Mouse (Mus musculus) 416B (cell line): ENCODE measurements around the gene Tro.

Source experiments
- DNase-seq: peaks from one replicate; pipeline ENCODE4 v3.0.0; 2011; ENCODE audit warnings: low read depth

The Tro gene

DNA sequence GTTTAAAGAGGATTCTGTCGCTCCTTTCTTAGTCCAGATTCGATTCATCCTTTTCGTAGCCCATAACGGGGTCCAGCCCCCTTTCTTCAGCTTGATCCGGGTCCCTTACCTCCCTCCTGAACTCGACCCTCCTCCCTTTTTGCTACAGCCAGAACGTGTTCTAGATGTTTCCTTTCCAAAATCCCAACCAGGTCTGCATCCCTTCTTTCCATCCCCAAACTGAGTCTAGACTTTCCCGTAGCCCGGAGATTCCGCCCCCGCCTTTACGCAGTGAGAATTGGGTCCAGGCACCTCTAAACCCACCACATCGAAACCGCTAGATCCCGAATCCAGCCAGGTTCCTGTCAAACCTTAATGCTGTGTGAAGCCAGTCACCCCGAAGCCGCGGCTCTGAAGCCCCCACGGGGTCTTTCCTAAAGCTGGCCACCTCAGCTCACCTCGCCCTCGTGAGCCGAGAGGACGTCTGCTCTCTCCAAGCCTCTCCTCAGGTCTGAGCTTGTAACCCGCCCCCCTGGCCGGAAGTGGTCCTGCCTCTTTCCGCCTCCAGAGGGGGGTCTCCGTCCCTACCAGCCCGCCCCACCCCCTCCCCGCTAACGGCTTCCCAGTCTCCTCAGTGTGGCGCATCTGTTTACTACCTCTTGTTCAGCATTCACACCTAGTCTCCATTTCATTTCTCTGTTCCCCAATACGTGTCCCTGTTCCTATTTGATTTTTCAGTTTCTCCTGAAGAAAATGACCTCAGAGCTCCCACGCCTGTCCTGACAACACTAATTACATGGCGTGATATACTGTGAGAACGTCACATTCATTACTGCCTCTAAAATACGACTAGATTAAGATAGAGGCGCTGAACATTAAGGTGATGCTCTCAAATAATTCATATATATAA lies at the start of gene Tro:
Gene Tro, minus strand, starts transcription at position 676 of the 889 bp plus-strand sequence.
- DNase-seq = no peak

DNA sequence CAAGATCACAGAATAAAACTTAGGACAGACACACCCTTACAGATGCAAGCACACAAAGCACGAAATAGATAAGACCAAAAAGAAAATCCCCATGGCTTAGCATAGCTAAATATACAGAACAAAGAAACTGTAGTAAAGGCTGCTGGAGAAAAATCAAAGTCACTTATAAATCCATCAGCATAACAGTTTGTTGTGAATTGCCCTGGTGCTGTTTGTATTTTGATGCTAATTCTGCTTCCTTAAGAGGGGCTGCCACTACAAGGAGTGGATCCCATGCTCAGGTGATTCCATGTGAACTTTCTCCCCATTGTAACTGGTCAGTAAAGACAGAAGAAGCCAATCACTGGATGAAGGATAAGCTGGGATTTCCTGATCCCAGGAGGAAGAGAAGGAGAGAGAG lies 20.1 kb upstream of the Tro start:
- DNase-seq = no peak

DNA sequence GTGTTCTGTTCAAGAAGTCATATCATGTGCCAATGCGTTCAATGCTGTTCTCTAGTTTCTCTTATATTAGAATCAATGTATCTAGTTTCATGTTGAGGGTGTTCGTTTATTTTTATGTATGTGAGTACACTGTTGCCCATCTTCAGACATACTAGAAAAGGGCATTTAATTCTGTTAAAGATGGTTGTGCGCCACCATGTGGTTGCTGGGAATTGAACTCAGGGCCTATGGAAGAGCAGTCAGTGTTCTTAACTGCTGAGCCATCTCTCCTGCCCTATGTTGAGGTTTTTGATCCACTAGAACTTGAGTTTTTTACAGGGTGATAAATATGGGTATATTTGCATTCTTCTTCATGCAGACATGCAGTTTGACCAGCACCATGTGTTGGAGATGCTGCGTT lies 5.4 kb upstream of the Tro start:
- DNase-seq = peak; percentile 26

DNA sequence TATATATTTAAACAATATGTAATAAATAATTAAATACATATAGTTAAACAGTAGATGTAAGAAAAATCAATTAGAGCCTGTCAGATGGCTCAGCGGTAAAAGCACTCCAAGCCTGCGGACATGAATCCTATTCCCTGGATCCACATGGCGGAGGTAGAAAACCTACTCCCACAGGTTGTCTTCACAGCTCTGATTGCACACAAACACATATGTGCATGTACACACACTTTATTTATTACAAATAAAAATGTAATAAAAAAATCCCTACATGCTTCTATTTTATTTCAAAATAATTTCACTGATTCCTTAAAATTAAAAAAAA lies 375 bp upstream of the Tro start:
- DNase-seq = no peak

DNA sequence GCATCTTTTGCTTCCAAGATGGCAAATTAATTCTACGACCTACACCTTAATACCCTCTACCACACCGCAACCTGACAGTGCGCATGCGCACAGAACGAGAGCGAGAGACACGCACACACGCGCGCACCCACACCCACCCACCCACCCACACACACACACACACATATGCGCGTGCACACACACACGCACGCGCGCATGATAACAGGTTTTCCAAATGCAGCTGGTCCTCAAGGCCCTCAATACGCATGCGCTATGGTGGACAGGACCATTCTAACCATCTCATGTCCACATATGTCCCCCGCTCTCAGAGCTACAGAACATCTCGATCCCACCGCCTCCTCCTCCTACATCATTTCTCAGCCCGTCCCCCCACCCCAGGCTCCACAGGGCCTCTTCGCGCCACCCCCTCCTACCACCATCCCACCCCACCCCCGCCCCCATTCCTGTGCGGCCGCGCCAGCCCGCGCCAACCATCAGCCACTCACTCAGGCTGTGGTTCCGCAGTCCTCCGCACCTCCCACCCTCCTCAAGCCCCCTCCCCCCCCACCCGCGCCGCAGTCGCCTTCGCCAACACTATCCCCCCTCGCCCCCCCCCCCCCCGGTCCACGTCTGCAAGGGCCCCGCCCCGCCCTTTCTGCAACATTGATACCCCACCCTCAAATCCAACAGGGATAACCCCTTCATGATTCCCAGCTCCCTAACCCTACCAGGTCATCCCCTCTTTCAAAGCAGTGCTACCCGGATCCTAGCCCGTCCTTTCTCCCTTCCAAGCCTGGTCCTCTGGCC lies 1.1 kb downstream of the Tro start:
- DNase-seq = no peak

DNA sequence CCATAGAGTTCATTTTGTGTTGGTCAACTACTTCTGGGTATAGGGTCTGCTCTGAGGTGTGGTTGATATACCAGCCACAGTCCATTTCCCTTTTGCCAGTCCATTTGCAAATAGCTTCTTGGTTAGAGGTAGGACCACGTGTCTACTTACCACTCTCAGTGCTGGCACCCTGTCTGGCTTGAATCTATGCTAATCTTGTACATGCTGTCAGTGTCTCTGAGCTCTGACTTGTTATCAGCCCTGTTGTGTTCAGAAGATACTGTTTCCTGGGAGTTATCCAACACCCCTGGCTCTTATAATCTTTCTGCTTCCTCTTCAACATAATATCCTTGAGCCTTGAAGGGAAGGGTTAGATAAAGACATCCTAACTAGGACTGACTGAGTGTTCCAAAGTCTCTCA lies 21.0 kb downstream of the Tro start:
- DNase-seq = no peak

DNA sequence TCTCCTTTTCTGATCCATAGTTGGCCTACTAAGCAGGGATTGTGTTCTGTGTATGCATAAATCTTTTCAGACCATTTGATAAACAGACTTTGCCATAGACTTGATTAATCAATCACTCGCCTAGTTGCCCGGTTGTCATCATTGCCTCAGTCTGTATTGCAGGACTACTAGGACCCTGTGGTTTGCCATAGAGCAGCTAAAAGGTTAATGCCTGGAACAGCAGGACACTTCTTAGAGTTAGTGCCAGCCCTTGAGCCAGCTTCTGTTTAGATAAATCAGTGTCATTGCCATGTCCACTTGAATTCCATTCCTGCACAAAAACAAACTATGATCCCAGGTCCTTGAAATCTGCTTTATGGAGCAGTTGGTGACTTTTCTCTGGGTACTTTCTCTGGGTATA lies 58.5 kb downstream of the Tro start:
- no peak for DNase-seq
